Mouse (Mus musculus) heart, embryonic 10.5 days (tissue): ENCODE measurements around the gene Snx30. TPM values are rescaled to one million over a fixed set of nuclear protein-coding genes. Genes with fewer than 3 reads are reported as not detected.

Experiments
- DNase-seq: peaks from one replicate; pipeline ENCODE4 v3.0.0-alpha.2; 2017; ENCODE audit warnings: low spot score
- H3K27ac ChIP-seq: fragments of 300-500 bp; sonication (generic); 2 replicates; pipeline ENCODE4 v1.5.1; 2016; ENCODE audit warnings: mild to moderate bottlenecking
- H3K27me3 ChIP-seq: fragments of 300-500 bp; sonication (generic); 2 replicates; pipeline ENCODE4 v1.6.1; 2016; ENCODE audit warnings: mild to moderate bottlenecking; ENCODE audit not compliant: poor library complexity, insufficient read depth, severe bottlenecking
- H3K36me3 ChIP-seq: fragments of 300-500 bp; sonication (generic); 2 replicates; pipeline ENCODE4 v1.6.1; 2016; ENCODE audit warnings: mild to moderate bottlenecking, moderate library complexity
- H3K4me1 ChIP-seq: fragments of 300-500 bp; sonication (generic); 2 replicates; pipeline ENCODE4 v1.6.1; 2016; ENCODE audit warnings: mild to moderate bottlenecking
- H3K4me3 ChIP-seq: fragments of 300-500 bp; sonication (generic); 2 replicates; pipeline ENCODE4 v1.5.1; 2016; ENCODE audit warnings: mild to moderate bottlenecking, moderate library complexity
- H3K9me3 ChIP-seq: fragments of 300-500 bp; sonication (generic); 2 replicates; pipeline ENCODE4 v1.6.1; 2016; ENCODE audit warnings: mild to moderate bottlenecking, moderate library complexity
- WGBS: fragments of 180-500 bp; shearing (Covaris S2); methylation state at CpG from one replicate; pipeline ENCODE4 v1.1.7; 2016; 5-methylcytosine and 5-hydroxymethylcytosine counted together
- polyA plus RNA-seq: library from polyadenylated mRNA; unstranded; fragments of >200 nt; fragmentation: Nextera tagmentation; extraction: Ambion mirVana; gene quantifications from 2 replicates; pipeline ENCODE4 v1.2.1, GENCODE M21; 2016

Snx30 gene
- 5.2 and 8.1 TPM in 2 replicates for polyA plus RNA-seq

DNA sequence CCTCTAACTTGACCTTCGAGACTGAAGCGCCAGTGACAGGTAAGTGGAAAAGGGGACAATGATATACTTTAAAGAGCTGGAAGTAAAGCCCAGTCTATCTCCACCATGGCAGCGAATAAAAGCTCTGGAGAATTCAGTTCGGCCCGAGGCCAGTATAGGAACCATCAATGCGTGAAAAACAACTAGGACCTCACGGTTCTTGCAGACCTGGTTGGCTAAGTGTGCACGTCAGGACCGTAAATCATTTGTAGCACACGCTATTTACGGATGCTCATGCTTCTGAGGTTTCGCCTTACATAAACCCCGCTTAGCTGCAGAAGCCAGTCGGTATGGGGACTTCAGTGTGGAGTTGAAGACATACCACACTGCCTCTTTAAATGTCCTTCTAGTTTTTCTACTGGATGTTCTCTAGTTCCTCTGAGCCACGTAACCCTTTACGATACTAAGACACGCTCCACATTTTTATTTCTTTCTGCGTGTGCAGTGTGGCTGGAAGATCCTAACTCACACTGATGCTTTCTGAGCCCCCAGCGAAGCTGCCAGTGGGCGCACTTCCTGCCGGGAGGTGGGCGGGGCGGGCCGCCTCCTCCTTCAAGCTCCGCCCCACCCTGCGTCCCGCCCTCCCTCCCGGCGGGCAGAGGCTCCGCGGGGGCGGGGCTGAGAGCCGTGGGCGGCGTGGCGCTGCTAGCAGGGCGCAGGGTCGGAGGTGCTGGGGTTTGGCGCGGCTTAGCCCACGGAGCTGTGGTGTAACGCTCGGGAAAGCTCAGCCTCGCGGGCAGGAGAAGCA lies at the start of gene Snx30:
Gene Snx30, plus strand, starts transcription at position 660 of the 787 bp plus-strand sequence.
- Histone ChIP-seq H3K27ac (peak within 1 kb of the TSS; percentile 94), H3K36me3 (no peaks in the 10 kb centered on the region), H3K27me3 (no peaks in the 10 kb centered on the region), H3K4me3 (peak within 1 kb of the TSS; percentile 99), H3K9me3 (no peaks in the 10 kb centered on the region), H3K4me1 (peaks cover 18% of the 10 kb centered on the region)
- WGBS = 3% methylated on average over 40 of the region's 45 CpGs
- DNase-seq = peak; percentile 94

DNA sequence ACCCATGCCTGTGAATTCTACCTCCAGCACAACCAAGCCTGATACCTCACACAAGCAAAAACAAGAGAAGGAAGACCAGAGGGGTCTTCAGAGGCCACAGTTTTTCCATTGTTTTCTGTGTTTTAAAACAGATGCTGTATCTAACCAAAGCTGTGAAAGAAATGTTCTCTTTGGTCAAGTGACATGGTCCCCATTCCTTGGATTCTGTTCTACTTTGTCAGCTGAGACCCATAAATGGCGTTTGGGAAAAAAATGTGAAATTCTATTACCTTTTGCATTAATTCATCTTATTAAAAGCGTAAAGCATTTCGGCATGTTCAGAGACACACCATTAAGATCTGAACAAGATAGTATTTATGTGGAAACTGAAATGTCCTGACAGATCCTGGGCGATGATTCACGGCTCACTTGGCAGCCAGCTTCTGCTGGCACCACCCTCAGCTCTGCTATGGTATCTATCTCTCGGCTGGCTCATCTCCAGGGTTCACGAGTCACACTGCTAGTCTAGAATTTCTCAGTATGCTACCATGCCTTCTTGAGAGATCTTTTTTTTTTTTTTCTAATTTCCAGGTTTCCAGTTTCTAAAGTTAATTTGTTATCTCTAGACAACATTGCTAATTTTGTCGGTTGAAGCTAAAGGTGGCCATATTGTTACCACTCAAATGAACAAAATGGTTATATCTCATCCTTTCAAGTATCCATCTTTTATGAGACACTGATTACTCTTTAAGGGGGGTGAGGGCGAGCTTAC lies 49.1 kb upstream of the Snx30 start:
- H3K36me3 ChIP-seq = peaks cover 13% of the 10 kb centered on the region
- no peak overlapping the region for H3K27ac ChIP-seq
- H3K4me3 ChIP-seq = no peak overlapping the region
- H3K27me3 ChIP-seq = no peaks in the 10 kb centered on the region
- 85% methylated on average over 9 of the region's 9 CpGs for WGBS
- no peaks in the 10 kb centered on the region for H3K9me3 ChIP-seq
- H3K4me1 ChIP-seq = no peaks in the 10 kb centered on the region
- no peak for DNase-seq

DNA sequence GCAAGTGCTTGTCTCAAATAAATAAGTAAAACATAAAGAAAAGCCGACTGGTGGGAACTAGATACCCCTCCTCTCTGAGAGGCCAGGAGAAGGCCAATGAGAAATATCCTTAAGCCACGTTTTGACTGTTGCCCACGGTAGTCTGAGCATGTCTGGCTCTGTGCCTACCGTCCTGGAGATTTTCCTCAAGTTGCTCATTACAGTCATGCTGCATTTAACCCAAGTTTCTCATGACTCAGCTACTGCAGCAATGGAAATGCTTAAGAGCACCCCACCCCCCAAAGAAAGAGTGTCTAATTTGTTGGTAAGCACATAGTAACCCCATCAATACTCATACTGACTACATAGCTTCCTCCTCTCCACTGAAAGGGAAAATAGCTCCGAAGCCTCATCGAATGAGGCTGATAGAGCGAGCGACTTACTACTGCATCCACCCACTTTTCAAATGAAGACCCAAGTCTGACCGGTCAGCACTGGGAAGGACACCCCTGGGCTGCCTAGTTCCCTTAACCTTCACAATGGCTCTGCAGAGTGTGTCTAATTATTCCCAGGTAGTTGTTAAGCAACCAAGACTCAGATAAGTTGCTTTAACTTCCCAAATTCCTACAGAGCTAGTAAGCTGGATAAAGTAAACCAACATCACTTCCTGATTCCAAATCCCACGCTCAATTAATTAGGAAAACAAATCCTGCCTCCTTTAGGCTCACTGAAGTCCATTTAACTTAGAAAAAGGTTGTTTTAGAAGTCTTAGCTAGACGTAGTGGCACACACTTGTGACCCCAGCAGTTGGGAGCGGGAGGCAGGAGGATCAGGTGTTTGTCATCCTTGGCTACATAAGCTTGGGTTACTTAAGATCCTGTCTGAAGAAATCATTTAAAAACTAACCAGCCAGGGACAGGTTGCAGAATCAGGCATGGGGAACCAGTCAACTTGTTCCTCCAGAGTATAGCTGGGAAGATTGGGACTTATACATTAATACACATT lies 47.9 kb upstream of the Snx30 start:
- H3K9me3 ChIP-seq = no peaks in the 10 kb centered on the region
- H3K36me3 ChIP-seq = peaks cover 6% of the 10 kb centered on the region
- H3K27me3 ChIP-seq = no peaks in the 10 kb centered on the region
- H3K4me1 ChIP-seq = no peaks in the 10 kb centered on the region
- H3K4me3 ChIP-seq = no peak overlapping the region
- no peak overlapping the region for H3K27ac ChIP-seq
- no peak for DNase-seq
- 79% methylated on average over 12 of the region's 12 CpGs for WGBS

DNA sequence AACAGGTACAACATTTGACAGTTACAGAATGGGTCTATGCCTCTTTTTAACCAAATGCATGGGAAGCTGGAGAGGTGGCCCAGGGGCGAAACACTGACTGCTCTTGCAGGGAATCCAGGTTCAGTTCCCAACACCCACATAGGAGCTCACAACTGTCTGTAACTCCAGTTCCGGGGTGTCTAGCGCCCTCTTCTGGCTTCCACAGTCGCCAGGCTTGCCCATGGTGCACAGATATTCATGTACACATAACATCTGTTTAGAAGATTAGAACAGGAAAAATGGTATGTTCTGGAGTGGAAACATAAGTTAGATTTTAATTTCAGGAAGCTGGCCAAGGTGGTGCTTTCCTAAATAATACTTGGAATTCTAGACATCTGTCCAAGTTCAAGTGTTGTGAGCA lies 45.6 kb upstream of the Snx30 start:
- 67% methylated on average over 4 of the region's 4 CpGs for WGBS
- Histone ChIP-seq H3K4me1 (peaks cover 4% of the 10 kb centered on the region), H3K9me3 (no peaks in the 10 kb centered on the region), H3K4me3 (no peak overlapping the region), H3K36me3 (no peaks in the 10 kb centered on the region), H3K27me3 (no peaks in the 10 kb centered on the region), H3K27ac (no peak overlapping the region)
- DNase-seq = no peak

DNA sequence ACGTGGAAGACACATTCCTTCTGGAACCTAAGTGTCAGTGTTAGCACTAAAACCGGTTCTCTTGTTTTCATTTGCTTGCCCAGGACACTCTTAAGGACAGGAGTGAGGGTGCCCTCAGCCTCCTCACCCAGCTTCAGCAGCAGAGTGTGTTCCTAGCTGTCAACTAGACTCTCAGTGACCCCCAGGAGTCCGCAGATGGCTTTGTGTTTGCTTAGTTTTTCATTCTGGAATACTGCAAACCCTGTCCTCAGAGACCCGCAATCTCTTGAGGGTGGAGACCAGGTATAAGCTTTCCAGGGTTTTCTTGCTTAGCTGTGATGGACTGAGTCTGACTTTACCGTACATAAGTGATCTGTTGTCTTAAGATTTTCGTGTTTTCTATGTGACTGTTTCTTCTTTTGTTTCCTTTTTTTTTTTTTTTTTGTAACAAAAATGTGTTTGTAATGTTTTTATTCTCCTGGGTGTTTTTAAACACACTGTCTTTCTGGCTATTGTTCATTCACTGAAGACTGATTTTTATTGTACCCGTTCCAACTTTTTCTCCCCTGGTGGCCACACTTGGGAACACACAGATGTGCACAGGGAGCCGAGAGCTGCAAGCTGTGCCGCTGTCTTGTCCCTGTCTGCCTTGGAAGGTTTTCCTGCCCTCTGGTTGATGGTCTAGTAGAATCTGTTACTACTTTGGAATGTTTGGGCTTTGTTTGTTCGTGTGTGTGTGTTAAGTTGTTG lies 44.8 kb upstream of the Snx30 start:
- H3K36me3 ChIP-seq = no peaks in the 10 kb centered on the region
- no peak overlapping the region for H3K27ac ChIP-seq
- 63% methylated on average over 10 of the region's 10 CpGs for WGBS
- DNase-seq = no peak
- no peaks in the 10 kb centered on the region for H3K9me3 ChIP-seq
- no peaks in the 10 kb centered on the region for H3K27me3 ChIP-seq
- peaks cover 12% of the 10 kb centered on the region for H3K4me1 ChIP-seq
- no peak overlapping the region for H3K4me3 ChIP-seq

DNA sequence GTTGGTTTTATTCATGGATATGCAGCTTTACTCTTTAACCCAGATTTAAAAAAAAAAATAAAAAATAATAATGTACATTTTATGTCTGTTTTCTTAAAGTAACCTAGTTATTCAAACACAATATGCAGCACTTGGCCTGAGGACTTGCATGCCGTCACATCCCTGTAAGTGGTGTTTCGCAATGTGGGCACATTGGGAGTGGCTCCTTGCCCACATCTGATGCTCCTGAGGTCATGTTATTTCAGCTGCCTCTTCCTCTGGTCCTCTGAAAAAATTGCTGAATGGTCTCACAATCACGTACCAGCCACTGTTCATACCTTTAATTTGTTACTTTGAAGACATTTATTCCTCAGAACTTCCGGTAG lies 44.3 kb upstream of the Snx30 start:
- Histone ChIP-seq H3K4me3 (no peak overlapping the region), H3K9me3 (no peaks in the 10 kb centered on the region), H3K27ac (no peak overlapping the region), H3K4me1 (peaks cover 13% of the 10 kb centered on the region), H3K27me3 (no peaks in the 10 kb centered on the region), H3K36me3 (no peaks in the 10 kb centered on the region)
- no peak for DNase-seq
- WGBS = 86% methylated on average over 4 of the region's 4 CpGs

DNA sequence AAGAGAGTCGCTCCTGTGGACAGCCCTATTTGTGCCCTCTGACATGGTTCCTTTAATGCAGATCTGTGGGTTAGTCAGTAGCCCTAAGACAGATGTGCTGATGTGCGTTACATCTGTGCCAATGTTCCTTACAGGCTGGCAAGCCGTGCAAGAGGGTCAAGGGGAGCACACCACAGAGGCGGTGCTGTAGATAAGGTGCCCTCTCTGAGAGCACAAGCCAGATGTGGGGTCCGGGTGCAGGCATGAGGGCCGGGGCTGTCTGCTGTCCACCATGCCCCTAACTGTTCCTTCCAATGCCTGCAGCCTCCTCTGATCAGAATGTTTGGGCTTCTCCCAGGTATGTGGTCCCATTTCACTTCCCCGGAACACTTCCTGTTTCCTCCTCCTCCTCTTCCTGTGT lies 40.7 kb upstream of the Snx30 start:
- DNase-seq = no peak
- Histone ChIP-seq H3K4me1 (peaks cover 13% of the 10 kb centered on the region), H3K9me3 (no peaks in the 10 kb centered on the region), H3K36me3 (peaks cover 9% of the 10 kb centered on the region), H3K27ac (peak overlapping the region; percentile 30; the same call in 1 of the 2 replicates), H3K27me3 (no peaks in the 10 kb centered on the region), H3K4me3 (no peak overlapping the region)
- WGBS = 69% methylated on average over 7 of the region's 7 CpGs

DNA sequence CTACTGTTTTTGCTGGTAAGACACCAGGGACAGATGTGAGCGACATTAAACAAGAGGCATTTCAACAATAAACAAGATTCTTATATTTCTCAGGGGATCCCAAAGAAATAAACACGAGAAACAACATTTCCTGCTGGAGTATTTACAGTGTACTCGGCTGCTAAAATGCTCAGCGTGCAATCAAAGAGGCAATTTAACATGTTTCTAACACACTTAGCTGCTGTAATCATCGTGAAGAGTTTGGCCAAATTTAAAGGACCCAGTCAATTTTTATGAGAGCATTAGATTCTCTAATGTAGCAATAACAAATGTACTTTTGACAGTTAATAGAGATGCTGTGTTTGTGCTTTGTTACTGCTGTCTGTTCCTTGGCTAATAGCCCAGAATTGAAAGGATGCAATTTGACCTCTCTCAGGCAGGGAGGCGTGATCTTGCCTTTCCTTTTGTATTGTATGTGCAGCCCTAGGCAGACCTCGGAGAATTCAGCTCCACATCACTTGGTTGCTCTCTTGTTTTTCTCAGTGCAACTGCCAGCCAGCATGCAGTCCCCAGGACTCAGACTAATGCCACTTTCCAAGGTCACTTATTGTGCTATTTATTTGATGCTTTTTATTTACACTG lies 40.1 kb upstream of the Snx30 start:
- WGBS = 57% methylated on average over 7 of the region's 7 CpGs
- no peak overlapping the region for H3K4me3 ChIP-seq
- peak overlapping the region; percentile 30; the same call in 1 of the 2 replicates for H3K27ac ChIP-seq
- peaks cover 13% of the 10 kb centered on the region for H3K4me1 ChIP-seq
- no peaks in the 10 kb centered on the region for H3K27me3 ChIP-seq
- H3K36me3 ChIP-seq = peaks cover 15% of the 10 kb centered on the region
- no peak for DNase-seq
- H3K9me3 ChIP-seq = no peaks in the 10 kb centered on the region

DNA sequence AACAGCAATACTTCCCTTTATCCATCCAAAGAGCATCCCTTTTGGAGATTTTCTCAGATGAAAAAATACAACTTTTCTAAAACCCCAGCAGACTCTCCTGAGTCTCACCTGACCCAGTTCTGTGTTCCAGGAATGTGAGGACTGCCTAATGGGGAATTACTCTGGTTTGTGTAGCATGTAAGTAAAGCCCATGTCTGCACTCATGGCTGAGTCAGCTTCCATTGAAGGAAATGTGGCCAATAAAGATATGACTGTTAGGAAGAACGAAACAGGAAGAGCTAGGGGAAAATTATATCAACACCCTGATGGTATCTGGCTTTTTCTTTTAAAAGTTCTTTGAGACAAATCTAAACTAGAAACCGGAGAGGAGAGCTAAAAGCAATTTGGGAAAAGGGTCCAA lies 37.9 kb upstream of the Snx30 start:
- Histone ChIP-seq H3K4me1 (peaks cover 19% of the 10 kb centered on the region), H3K27ac (no peak overlapping the region), H3K27me3 (no peaks in the 10 kb centered on the region), H3K4me3 (no peak overlapping the region), H3K36me3 (peaks cover 32% of the 10 kb centered on the region), H3K9me3 (no peaks in the 10 kb centered on the region)
- no peak for DNase-seq
- WGBS = 75% methylated on average over 2 of the region's 2 CpGs

DNA sequence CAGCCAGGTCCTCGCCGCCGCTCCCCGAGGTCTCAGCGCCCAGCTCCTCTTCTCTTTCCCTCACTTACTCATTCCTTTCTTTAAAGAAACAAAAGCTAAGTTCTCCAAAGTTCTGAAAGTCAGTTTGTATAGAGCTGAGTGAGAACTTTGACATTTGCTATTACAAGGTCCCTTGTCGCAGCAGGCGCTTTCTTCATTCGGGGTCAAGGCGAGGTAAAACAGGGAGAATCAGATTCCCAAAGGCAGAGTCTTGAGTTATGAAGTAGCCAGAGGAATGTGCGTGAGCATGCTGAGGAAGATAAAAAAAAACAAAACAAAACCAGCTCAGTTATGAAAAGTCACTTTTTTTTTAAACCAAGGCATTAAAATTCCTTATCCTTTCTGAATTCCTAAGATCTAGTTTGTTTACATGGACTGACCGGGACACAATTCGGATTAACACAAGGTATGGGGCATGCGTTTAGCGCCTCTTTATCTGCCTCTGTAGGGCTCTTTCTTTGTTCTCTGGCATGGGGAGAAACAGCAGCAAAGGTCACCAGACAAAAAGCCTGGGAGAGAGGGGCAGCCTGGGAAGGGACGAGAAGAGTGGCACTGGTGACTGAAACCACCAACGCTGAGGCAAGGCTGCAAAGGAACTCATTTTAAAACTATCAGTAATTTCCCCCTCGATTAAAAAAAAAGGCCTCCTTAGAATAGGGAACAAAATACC lies 33.3 kb upstream of the Snx30 start:
- 68% methylated on average over 17 of the region's 17 CpGs for WGBS
- Histone ChIP-seq H3K36me3 (peaks cover 60% of the 10 kb centered on the region), H3K27me3 (no peaks in the 10 kb centered on the region), H3K27ac (peak overlapping the region; percentile 45; the same call in 1 of the 2 replicates), H3K4me3 (no peak overlapping the region), H3K9me3 (no peaks in the 10 kb centered on the region), H3K4me1 (peaks cover 14% of the 10 kb centered on the region)
- DNase-seq = no peak

DNA sequence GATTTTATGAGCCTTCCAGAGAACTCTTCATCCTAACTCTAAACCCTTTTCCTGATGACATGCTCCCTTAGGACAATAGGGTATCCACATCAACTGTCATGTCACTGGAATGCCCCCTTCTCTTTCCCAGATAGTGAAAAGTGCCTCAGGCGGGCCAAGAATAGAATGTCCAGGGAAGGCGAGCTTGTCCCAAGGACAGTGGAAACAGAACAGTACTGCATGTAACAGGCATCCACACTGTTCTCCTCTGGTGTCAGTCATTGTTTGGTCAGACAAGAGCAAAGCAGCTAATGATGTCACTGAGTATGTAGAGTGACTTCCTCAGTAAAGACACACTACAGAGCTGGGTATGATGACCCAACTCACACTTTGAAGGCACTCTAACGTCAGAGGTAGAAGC lies 27.8 kb upstream of the Snx30 start:
- peak overlapping the region; percentile 54 for H3K27ac ChIP-seq
- 40% methylated on average over 3 of the region's 3 CpGs for WGBS

More for the DNA sequence above, 27.8 kb upstream of the Snx30 start:
- Histone ChIP-seq H3K4me1 (peaks cover 19% of the 10 kb centered on the region), H3K27me3 (no peaks in the 10 kb centered on the region), H3K4me3 (no peak overlapping the region), H3K36me3 (peaks cover 27% of the 10 kb centered on the region), H3K9me3 (no peaks in the 10 kb centered on the region)
- DNase-seq = peak; percentile 82
